Mouse (Mus musculus): ENCODE results near the gene Taf9b. TPM values are rescaled to one million over a fixed set of nuclear protein-coding genes. Genes with fewer than 3 reads are reported as not detected.

Taf9b gene
- polyA plus RNA-seq, 1 experiment from 2014 or later = 24.7 TPM

- Histone ChIP-seq H3K4me3 (ENCODE audit: control insufficient read depth in 1 of 2, insufficient read depth in 1 of 2, low read depth in 1 of 2, low read length in 2 of 2) (peak overlapping the region; percentile 58 to 76; a peak in 3 of 4 replicates), H3K36me3 (ENCODE audit: control insufficient read depth, insufficient read depth, low read length) (peaks cover 48% of the 10 kb centered on the region), H3K4me2 (ENCODE audit: low read length) (peak overlapping the region; percentile 64), H3K27ac (replicated peaks in 1 of 2; ENCODE audit: control insufficient read depth in 1 of 2, insufficient read depth in 1 of 2, low read depth in 2 of 2, low read length in 2 of 2) (0 out of 4 replicates have a peak overlapping the region, but pooled peaks of 1 of the 2 experiments have one; percentile 57), H3K9ac (ENCODE audit: low read length) (peak overlapping the region; percentile 91), H3K27me3 (ENCODE audit: control insufficient read depth, insufficient read depth, low read length) (no peaks in the 10 kb centered on the region), H3K9me3 (ENCODE audit: control insufficient read depth, low read length) (no peaks in the 10 kb centered on the region), H3K4me1 (ENCODE audit: control insufficient read depth in 2 of 2, insufficient read depth in 2 of 2, low read length in 2 of 2) (peaks cover 0 to 3% of the 10 kb centered on the region in 2 experiments; a peak in 3 of 4 replicates)
- ATAC-seq (ENCODE audit: insufficient number of reproducible peaks, insufficient read depth, low FRiP score, low read depth) = no peak
- 19% methylated on average over 4 of the region's 4 CpGs for WGBS
Measured at GRCm38 (mm10) chrX:106190091-106190490, 30.9 kb downstream of the Taf9b start.

DNA sequence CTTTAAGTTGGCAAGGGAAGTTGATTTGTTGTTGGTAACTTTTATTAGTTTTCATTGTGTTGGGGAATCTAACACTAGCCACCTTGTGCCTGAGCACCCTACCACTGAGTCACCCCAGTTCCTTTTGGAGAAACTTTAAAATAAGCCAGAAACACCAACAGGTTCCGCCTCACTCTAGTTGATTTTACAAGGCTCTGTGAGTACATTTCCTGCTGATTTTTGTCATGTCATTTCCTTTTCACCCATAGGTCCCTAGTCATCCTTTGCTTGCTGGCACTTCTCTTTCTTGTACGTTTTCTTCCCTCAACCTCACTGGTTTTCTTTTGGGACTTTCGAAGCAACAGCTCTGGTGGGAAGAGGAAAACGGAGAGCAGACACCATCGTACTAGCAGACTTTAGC lies 31.6 kb downstream of the Taf9b start:
- ATAC-seq (ENCODE audit: insufficient number of reproducible peaks, insufficient read depth, low FRiP score, low read depth) = no peak
- H3K27ac ChIP-seq (replicated peaks in 1 of 2; ENCODE audit: control insufficient read depth in 1 of 2, insufficient read depth in 1 of 2, low read depth in 2 of 2, low read length in 2 of 2) = peak overlapping the region; percentile 39 to 57; a peak in 3 of 4 replicates
- peak overlapping the region; percentile 64 for H3K4me2 ChIP-seq (ENCODE audit: low read length)
- WGBS = 28% methylated on average over 5 of the region's 5 CpGs
- H3K4me1 ChIP-seq (ENCODE audit: control insufficient read depth in 2 of 2, insufficient read depth in 2 of 2, low read length in 2 of 2) = peaks cover 0 to 4% of the 10 kb centered on the region in 2 experiments; a peak in 3 of 4 replicates
- no peaks in the 10 kb centered on the region for H3K9me3 ChIP-seq (ENCODE audit: control insufficient read depth, low read length)
- H3K27me3 ChIP-seq (ENCODE audit: control insufficient read depth, insufficient read depth, low read length) = no peaks in the 10 kb centered on the region
- H3K4me3 ChIP-seq (ENCODE audit: control insufficient read depth in 1 of 2, insufficient read depth in 1 of 2, low read depth in 1 of 2, low read length in 2 of 2) = peak overlapping the region; percentile 58 to 76
- peak overlapping the region; percentile 91 for H3K9ac ChIP-seq (ENCODE audit: low read length)
- peaks cover 43% of the 10 kb centered on the region for H3K36me3 ChIP-seq (ENCODE audit: control insufficient read depth, insufficient read depth, low read length)

DNA sequence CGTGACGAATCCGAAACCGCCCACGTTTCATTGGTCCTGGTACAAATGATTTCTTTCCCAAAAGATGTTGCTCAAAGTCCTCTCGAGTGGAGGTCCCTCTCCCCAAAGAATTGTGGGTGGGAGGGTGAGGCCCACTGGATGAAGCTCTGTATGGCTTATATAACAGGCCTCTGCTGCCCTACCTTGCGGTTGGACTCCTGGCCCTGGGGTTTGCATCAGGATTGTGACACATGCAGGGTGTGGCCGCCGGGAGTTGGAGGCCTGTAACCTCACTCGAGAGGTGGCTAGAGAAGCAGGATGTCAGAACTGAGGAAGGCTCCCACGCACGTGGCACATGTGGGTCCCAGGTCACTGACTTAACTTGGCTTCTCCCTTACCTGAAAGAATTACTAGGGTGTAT lies 33.2 kb downstream of the Taf9b start:
- peak overlapping the region; percentile 91 to 92 for H3K27ac ChIP-seq (replicated peaks in 1 of 2; ENCODE audit: control insufficient read depth in 1 of 2, insufficient read depth in 1 of 2, low read depth in 2 of 2, low read length in 2 of 2)
- peak overlapping the region; percentile 58 to 76 for H3K4me3 ChIP-seq (ENCODE audit: control insufficient read depth in 1 of 2, insufficient read depth in 1 of 2, low read depth in 1 of 2, low read length in 2 of 2)
- WGBS = 22% methylated on average over 12 of the region's 12 CpGs
- ATAC-seq (ENCODE audit: insufficient number of reproducible peaks, insufficient read depth, low FRiP score, low read depth) = no peak
- peaks cover 28% of the 10 kb centered on the region; the same call in 1 of the 2 replicates for H3K36me3 ChIP-seq (ENCODE audit: control insufficient read depth, insufficient read depth, low read length)
- peaks cover 0 to 5% of the 10 kb centered on the region in 2 experiments; a peak in 3 of 4 replicates for H3K4me1 ChIP-seq (ENCODE audit: control insufficient read depth in 2 of 2, insufficient read depth in 2 of 2, low read length in 2 of 2)
- peak overlapping the region; percentile 64 for H3K4me2 ChIP-seq (ENCODE audit: low read length)
- peak overlapping the region; percentile 91 for H3K9ac ChIP-seq (ENCODE audit: low read length)
- no peaks in the 10 kb centered on the region for H3K27me3 ChIP-seq (ENCODE audit: control insufficient read depth, insufficient read depth, low read length)
- H3K9me3 ChIP-seq (ENCODE audit: control insufficient read depth, low read length) = no peaks in the 10 kb centered on the region

- Histone ChIP-seq H3K4me3 (ENCODE audit: control insufficient read depth in 1 of 2, insufficient read depth in 1 of 2, low read depth in 1 of 2, low read length in 2 of 2) (peak within 1 kb of the TSS; percentile 58 to 76), H3K4me2 (ENCODE audit: low read length) (peak within 1 kb of the TSS; percentile 64), H3K36me3 (ENCODE audit: control insufficient read depth, insufficient read depth, low read length) (peaks cover 21% of the 10 kb centered on the region; the same call in 1 of the 2 replicates), H3K9me3 (ENCODE audit: control insufficient read depth, low read length) (no peaks in the 10 kb centered on the region), H3K9ac (ENCODE audit: low read length) (peak within 1 kb of the TSS; percentile 91), H3K4me1 (ENCODE audit: control insufficient read depth in 2 of 2, insufficient read depth in 2 of 2, low read length in 2 of 2) (peaks cover 0 to 5% of the 10 kb centered on the region in 2 experiments; a peak in 3 of 4 replicates), H3K27ac (replicated peaks in 1 of 2; ENCODE audit: control insufficient read depth in 1 of 2, insufficient read depth in 1 of 2, low read depth in 2 of 2, low read length in 2 of 2) (peak within 1 kb of the TSS; percentile 95 to 98), H3K27me3 (ENCODE audit: control insufficient read depth, insufficient read depth, low read length) (no peaks in the 10 kb centered on the region)
- WGBS = 13% methylated on average over 44 of the region's 55 CpGs
- ATAC-seq (ENCODE audit: insufficient number of reproducible peaks, insufficient read depth, low FRiP score, low read depth) = peak; percentile 96
Measured at GRCm38 (mm10) chrX:106186713-106187649, 34.0 kb downstream of the Taf9b start, which contains the start of gene Pgk1. Gene Pgk1, plus strand, starts transcription at chrX:106187100.

DNA sequence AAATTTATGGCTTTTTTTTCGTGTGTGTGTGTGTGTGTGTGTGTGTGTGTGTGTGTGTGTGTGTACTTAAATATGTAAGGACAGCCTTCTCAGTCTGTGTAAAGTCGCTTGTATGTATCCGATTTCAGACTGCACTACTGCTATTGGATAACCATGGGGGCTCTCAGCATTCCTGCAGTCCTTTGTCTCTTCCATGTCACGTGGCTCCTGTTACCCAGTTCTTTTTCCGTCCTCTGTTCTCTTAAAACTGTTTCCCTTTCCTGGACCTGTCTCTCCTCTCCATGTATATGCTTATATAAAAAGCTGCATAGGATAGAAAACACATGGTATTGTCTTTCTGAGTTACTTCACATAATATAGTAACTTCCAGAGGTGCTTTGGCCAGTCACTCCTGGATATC lies 35.3 kb downstream of the Taf9b start:
- 28% methylated on average over 5 of the region's 5 CpGs for WGBS
- Histone ChIP-seq H3K9ac (ENCODE audit: low read length) (peak overlapping the region; percentile 56), H3K9me3 (ENCODE audit: control insufficient read depth, low read length) (no peaks in the 10 kb centered on the region), H3K27ac (replicated peaks in 1 of 2; ENCODE audit: control insufficient read depth in 1 of 2, insufficient read depth in 1 of 2, low read depth in 2 of 2, low read length in 2 of 2) (peak overlapping the region; percentile 95 to 98), H3K4me2 (ENCODE audit: low read length) (peak overlapping the region; percentile 46; the same call in 1 of the 2 replicates), H3K27me3 (ENCODE audit: control insufficient read depth, insufficient read depth, low read length) (no peaks in the 10 kb centered on the region), H3K4me3 (ENCODE audit: control insufficient read depth in 1 of 2, insufficient read depth in 1 of 2, low read depth in 1 of 2, low read length in 2 of 2) (no peak overlapping the region), H3K4me1 (ENCODE audit: control insufficient read depth in 2 of 2, insufficient read depth in 2 of 2, low read length in 2 of 2) (peaks cover 0 to 5% of the 10 kb centered on the region in 2 experiments; a peak in 3 of 4 replicates), H3K36me3 (ENCODE audit: control insufficient read depth, insufficient read depth, low read length) (peaks cover 10% of the 10 kb centered on the region; the same call in 1 of the 2 replicates)
- 0 out of 2 replicates have a peak, but pooled peaks have one; percentile 37 for ATAC-seq (ENCODE audit: insufficient number of reproducible peaks, insufficient read depth, low FRiP score, low read depth)

- WGBS = 24% methylated on average over 4 of the region's 4 CpGs
- Histone ChIP-seq H3K4me3 (ENCODE audit: control insufficient read depth in 1 of 2, insufficient read depth in 1 of 2, low read depth in 1 of 2, low read length in 2 of 2) (no peak overlapping the region), H3K4me2 (ENCODE audit: low read length) (no peak overlapping the region), H3K27ac (replicated peaks in 1 of 2; ENCODE audit: control insufficient read depth in 1 of 2, insufficient read depth in 1 of 2, low read depth in 2 of 2, low read length in 2 of 2) (no peak overlapping the region; a peak in 1 of 4 replicates), H3K9me3 (ENCODE audit: control insufficient read depth, low read length) (no peaks in the 10 kb centered on the region), H3K36me3 (ENCODE audit: control insufficient read depth, insufficient read depth, low read length) (no peaks in the 10 kb centered on the region), H3K4me1 (ENCODE audit: control insufficient read depth in 2 of 2, insufficient read depth in 2 of 2, low read length in 2 of 2) (peaks cover 0 to 5% of the 10 kb centered on the region in 2 experiments; a peak in 3 of 4 replicates), H3K9ac (ENCODE audit: low read length) (no peak overlapping the region), H3K27me3 (ENCODE audit: control insufficient read depth, insufficient read depth, low read length) (no peaks in the 10 kb centered on the region)
- no peak for ATAC-seq (ENCODE audit: insufficient number of reproducible peaks, insufficient read depth, low FRiP score, low read depth)
Measured at GRCm38 (mm10) chrX:106184279-106184678, 36.7 kb downstream of the Taf9b start.

GRCm38 (mm10) chrX:106176331-106176730 lies 44.6 kb downstream of the Taf9b start:
- H3K9ac ChIP-seq (ENCODE audit: low read length) = no peak overlapping the region
- H3K27ac ChIP-seq (replicated peaks in 1 of 2; ENCODE audit: control insufficient read depth in 1 of 2, insufficient read depth in 1 of 2, low read depth in 2 of 2, low read length in 2 of 2) = no peak overlapping the region
- H3K4me1 ChIP-seq (ENCODE audit: control insufficient read depth in 2 of 2, insufficient read depth in 2 of 2, low read length in 2 of 2) = no peaks in the 10 kb centered on the region
- H3K4me3 ChIP-seq (ENCODE audit: control insufficient read depth in 1 of 2, insufficient read depth in 1 of 2, low read depth in 1 of 2, low read length in 2 of 2) = no peak overlapping the region
- no peak overlapping the region for H3K4me2 ChIP-seq (ENCODE audit: low read length)
- no peak for ATAC-seq (ENCODE audit: insufficient number of reproducible peaks, insufficient read depth, low FRiP score, low read depth)
- H3K27me3 ChIP-seq (ENCODE audit: control insufficient read depth, insufficient read depth, low read length) = no peaks in the 10 kb centered on the region
- H3K36me3 ChIP-seq (ENCODE audit: control insufficient read depth, insufficient read depth, low read length) = no peaks in the 10 kb centered on the region
- no peaks in the 10 kb centered on the region for H3K9me3 ChIP-seq (ENCODE audit: control insufficient read depth, low read length)
- WGBS = 49% methylated on average over 9 of the region's 9 CpGs

Data from heart, embryonic 14.5 days (tissue).